Mouse (Mus musculus): ENCODE measurements around the gene Dclk2.

- no peak for TF ChIP-seq MAX (IDR thresholded peaks at IDR 0.05)
- TF ChIP-seq CTCF (IDR thresholded peaks at IDR 0.05; ENCODE audit: control insufficient read depth, insufficient read depth, insufficient read length), result no peak
- no peak for TF ChIP-seq MYOD1 (IDR thresholded peaks at IDR 0.05; ENCODE audit: control insufficient read depth, insufficient read length, low read depth)
- TF ChIP-seq USF1 (IDR thresholded peaks at IDR 0.05; ENCODE audit: low read depth), result no peak
Observed at GRCm38 (mm10) chr3:86850394-86851030, 70.1 kb downstream of the Dclk2 start.

Data from C2C12 (cell line).